Mouse (Mus musculus) frontal cortex, postnatal 25 days (tissue): Measurements from ENCODE around the gene BC049352.

Experiments used
- DNase-seq, 2 experiments: peaks; one replicate each; pipeline ENCODE4 v3.0.0; 2022; ENCODE audit warnings: low spot score in 2 of 2

Gene BC049352

DNA sequence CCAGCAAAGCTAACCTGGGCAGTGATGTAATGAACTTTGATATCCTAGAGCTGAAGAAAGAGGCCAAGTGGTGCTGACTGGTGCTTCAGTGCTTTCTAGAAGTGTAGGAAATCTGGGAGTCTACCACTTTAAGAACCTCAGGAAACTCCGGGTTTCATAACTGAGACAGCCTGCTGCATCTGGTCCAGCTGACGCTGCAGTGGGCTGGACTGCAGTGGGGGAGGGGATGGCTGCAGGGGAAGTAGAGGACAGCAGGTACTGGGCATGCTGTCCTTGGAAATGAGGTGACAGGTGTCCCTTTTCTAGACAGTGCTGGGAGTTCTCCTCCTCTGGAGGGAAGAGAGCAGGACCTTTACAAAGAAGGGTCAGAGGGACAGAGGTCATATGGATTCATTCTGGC is at the start of gene BC049352:
Gene BC049352, plus strand, starts transcription at position 238 of the 400 bp plus-strand sequence.
- no peak for DNase-seq

DNA sequence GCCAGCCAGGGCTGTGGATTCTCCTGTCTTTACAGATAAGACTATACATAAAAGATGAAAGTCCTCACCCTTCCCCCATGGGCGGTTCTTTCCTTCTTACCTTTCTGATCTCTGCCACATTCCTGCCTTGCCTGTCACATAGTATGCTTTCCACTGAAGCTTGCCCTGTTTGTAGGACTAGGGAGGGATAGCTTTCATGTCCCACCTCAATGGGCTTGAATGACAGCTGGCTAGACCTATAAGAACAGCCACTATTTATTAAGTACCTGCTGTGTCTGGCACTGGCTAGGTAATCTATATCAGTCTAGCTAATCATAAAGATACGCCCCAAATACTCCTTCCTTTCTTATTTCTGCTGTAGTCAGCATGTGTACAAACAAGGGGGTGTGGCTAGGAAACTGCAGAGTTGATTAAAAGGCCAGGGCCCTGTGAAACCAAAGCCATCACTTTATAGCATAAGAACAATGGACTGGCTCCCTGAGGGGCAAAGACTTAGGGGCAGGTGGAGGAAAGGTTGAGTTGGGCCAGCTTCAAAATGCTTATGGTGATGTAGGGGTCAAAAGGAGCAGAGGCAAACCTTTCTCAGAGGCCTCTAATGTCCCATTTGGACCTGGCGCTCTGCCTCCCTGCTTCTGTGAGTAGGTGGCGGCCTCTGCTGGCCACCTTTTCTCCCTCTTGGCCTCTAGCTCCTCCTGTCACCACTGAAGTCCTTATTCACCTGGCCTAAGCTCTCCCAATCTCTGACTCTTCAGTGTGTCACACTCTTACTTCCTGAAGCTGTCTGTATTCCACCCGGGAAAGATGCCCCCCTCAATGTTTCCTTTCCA is 48.1 kb upstream of the BC049352 start:
- DNase-seq = no peak

DNA sequence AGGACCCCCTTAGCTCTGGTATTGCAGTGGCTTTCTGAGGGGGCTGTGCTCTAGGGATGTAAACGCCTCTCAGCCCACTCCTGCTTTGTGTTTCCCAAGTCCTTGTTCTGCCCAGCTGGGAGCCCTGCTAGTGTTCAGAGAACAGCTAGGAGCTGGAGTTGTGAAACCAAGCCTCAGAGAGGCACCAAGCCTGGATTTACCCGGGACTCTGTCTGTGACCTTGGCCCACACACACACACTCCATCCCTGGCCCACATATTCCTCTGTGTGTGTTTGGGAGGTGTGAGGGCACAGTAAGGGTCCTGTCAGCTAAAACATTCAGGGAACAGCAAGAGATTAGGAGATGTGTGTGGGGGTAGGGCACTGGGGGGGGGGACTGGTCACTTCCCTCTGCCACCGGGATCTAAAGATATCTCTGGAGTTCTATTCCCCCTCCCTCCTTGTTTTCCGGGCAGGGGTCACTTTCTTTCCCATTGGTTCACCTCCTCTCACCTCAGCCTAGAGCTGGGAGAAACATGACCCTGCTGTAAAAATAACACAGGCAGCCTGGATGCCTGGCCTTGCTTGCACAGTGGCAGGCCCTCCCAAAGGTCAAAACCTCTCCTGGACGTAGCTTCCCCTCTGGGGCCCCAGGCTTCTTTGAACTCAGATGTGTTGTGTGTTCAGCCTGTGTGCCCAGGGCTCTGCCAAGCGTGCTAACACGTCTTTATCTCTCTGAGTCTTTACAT is 45.2 kb upstream of the BC049352 start:
- no peak for DNase-seq

DNA sequence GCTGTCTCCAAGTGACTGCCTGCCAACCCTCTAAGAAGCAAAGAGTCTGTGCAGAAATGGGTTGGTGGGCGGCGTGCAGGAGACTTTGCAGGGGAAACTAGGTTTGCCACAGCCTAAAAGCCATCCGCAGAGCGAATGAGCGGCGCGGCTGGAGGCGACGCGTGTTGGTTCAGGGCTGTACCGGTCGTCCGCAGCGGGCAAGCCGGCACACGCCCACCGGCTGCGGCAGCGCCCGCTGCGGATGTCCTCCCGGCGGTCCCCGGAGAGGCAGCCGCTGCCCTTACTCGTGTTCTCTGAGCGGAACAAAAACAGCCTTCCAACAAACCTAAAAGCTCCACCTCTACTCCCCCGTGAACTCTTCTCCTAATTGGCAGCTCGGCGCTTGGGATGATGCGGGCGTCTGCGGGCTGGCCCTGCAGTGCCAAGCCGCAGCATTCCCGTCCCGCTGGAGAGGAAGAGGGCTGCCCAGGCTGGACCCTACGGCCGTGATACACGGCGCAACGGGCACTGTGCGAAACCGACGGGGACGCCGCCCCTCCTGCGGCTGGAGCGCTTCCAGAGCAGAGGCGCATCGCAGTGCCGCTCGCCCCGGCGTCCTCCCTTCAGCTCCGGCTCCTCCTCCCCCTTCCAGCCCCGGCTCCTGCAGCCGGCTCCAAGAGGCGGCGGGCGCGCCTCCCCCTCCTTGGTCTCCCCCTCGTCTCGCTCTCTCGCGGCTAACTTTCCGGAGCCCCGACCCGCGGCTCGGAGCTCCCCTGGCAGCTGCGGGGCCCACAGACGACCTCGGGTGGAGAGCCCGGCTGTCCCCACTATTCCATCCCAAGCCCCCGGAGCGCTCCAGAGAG is 43.4 kb upstream of the BC049352 start, which contains the start of gene Scn4b:
Gene Scn4b, plus strand, starts transcription at position 205 of the 842 bp plus-strand sequence.
- no peak for DNase-seq

DNA sequence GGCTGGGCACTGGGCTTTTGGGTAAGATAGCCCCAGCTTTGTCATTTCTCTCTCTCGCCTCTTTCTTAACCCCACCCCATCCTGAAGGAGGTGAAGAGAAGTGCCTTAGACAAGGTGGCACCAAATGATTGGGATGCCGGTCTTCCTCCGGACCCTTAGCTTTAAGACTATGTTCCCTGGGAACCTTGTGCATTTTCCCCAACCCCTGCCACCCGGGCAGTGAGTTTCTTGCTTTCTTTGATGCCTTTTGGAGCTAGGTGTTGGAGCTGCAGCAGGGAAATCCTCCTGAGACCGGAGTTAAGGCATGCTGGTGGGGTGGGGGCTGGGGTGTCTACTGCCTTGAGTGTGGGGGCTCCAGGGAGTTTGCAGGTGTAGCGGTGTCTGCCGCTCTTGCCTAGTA is 42.7 kb upstream of the BC049352 start:
- DNase-seq = no peak

DNA sequence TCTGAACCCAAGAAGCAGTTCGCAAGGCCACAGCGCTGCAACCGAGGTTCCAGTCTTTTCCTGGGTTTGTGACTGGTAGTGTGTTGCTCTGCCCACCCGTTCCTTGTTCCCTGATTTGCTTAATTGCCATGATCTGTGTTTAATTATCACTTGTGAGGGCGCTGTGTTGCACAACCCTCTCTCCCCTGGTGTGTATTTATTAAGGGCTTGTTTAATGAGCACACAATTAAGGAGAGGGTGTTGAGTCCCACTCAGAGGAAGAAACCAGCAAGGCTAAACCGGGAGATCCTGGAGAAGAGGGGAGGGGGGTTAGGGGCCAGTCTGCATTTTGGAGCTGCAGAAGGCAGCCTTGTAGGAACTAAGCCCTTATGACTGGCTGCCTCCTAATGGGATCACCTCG is 40.9 kb upstream of the BC049352 start:
- DNase-seq = no peak

DNA sequence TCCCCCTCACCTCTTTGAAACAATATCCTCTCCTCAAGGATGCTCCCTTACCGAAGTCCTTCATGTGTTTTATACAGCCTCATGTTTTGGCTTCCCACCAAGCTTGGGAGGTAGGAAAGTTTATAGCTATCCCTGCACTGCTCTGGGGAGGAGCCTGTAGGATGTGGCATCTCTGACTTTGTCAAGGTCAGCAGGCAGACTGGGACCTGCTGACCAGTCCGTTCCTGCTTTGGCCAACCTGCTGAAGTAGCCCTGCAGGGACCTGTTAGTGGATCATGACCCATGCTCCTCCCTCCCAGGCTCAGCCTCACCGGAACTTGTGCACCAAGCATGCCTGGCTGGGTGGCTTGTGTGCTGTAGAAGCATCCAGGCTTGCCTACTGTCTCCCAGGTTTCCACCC is 39.1 kb upstream of the BC049352 start:
- no peak for DNase-seq

DNA sequence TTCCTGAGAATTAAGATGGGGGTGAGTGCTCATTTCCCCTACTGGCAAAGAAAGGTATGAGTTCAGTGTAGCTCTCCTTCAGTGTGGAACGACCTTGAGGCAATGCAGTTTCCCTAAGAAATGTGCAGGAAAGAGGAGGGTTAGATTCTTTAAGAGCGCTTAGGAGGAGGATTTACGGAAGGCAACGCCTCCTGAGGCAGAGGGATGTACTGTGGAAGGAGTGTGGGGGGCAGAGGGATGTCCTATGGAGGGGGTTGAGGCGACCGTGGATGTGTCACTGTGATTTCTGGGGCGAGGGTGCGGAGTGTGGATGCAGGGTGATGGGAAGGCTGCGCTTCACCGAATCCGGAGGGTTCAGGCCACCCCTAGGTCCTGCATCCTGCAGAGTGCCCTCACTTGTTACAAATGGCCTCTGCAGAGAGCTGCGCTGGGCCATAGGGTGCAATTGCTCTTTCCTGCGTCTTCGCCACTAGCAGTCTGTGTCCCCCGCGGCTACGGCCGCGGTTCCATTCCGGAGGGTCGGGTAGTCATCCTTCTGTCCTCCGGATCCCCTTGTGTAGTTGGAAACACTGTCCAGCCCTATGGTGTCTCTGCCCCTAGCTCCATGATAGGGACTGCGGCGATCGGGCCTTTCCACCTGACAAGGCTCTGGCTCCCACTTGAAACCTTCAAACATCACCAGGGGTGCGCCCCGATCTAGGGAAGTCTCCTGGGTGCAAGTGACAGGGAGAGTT is 36.1 kb upstream of the BC049352 start:
- DNase-seq = peak in 1 of 2 experiments; percentile 29

DNA sequence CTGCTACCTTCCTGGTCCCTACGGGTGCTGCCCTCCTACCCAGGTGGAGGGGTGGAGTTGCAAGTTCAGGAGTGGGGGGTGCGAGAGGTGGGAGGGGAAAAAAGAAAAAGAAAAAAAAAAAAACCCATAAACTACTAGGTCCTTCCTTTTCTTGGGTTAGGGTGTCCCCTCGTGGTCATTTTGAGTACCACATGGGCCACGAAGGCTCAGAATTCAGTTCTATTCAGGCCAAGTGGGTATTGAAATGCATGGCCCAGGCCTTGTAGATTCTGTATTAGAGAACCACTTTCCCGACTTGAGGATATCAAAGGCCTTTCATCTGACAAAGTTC is 35.6 kb upstream of the BC049352 start:
- DNase-seq = peak; percentile 71 to 73

DNA sequence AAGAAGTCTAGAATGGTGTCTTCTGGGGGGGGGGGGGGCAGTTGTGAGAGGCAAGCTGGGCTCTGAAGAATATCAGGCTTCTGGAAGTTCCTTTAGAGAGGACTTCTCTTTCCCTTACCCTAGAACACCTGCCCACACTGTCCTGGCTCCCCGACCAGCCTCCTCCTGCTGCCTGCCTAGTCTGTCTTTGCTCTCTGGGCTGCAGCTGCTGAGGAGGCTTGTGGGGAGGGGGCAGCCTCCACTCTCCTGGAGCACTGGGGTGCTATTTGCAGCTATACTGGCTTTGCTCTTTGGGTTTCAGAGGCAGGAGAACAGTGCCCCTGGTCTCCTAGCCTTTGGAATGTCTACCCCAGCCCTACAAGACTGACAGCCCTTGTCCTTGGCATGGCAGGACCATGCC is 30.9 kb upstream of the BC049352 start:
- no peak for DNase-seq

DNA sequence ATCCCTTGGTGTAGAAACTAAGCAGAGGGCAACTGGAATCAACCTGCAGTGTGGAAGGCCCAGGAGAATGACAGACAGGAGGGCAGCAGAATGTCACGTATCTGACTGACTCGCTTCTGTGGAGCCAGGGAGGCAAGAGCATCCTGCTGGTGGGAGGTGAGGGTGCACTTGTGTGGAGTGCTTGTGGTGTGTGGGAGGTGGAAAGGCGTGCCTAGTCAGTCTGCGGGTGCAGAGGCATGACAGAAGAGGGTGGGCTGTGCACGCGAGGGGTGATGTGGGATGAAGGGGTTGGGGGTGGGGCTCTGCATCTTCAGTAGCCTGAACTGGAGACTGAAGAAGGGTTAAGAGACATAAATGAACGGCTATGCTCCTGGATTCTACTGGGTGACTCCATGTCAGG is 28.4 kb upstream of the BC049352 start:
- DNase-seq = no peak

DNA sequence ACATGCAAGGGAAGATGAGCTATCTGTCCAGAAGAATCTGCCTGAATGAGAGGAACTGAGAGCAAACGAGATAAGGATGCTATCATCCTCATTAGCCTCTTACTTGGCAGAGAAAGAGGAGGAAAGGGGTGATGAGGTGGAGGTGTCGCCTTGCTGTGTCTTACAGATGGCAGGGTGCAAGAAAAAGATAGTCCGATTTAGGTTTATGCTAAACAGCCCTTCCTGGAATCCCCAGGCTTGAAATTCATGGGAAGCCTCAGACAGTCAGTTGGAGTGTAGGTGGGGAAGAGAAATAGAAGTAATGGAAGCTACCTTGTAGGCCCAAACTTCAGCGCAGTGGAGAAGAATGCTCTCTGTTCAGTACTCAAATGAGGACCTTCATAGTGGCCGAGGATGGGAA is 13.9 kb upstream of the BC049352 start:
- no peak for DNase-seq

DNA sequence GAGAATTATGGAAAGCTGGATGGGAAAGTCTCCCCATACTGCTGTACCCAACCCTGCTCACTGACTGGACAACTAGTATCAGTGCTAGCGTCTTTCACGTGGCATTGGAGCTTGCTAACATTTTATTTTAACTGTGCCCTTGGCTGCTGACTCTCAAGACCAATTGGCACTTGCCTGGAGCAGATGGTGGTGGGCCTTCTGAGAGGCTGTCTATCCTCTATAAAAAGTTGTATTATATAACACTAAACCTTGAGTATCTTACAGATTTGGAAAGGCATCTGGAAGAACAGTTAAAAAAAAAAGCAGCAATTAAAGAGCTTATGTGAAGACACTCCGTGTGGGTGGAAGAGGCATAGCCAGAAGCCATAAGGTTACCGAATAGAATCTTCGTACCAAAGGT is 11.7 kb upstream of the BC049352 start:
- no peak for DNase-seq

DNA sequence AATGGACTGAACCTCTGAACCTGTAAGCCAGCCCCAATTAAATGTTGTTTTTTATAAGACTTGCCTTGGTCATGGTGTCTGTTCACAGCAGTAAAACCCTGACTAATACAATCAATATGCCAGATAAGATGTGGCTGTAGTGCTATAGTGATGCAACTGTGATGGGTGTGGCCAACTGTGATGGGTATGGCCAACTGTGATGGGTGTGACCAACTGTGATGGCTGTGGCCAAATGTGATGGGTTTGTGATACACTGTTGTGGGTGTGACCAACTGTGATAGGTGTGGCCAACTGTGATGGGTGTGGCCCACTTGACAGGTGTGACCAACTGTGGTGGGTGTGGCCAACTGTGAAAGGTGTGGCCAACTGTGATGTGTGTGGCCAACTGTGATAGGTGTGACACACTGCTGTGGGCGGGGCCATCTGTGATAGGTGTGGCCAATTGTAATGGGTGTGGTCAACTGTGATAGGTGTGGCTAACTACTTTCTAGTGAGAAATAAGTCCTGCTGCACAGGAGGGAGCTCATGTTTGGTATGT is 10.7 kb upstream of the BC049352 start:
- no peak for DNase-seq

DNA sequence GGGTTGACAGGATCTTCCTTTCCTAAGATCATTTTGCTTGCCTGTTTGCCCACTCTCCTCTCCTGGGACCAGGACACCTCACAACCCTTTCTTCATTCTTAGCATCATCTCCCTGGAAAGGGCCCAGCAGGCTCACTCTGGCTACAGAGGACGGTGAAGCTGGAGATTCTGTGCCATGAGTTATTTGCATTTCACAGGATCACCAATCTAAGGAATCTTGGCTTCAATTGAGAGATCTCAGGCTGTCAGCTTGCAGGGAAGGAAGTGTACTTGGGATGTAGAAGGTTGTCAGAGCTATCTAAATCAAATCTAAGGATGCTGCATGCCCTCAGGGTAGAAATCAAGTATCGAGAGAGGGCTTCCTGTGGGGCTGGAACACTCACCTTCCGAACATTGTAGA is 8.3 kb upstream of the BC049352 start:
- no peak for DNase-seq

DNA sequence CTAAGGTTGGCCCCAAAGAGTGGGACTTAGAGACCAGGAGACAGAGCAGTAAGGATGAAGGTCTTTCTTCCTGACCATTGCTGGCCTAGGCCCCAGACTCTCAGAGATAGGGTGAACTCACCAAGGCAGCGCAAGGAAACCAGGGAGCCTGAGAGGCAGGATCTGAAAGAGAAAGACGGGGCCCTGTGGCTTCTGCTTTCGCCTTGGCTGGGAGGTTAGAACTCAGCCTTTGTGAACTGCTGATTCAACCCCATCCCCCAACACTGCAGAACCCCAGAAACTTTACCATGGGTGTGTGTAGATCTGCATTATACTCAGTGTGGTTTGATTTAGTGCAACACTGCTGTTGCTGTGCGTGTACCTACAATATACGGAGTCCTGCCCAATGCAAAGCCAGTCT is 2.5 kb upstream of the BC049352 start:
- no peak for DNase-seq

DNA sequence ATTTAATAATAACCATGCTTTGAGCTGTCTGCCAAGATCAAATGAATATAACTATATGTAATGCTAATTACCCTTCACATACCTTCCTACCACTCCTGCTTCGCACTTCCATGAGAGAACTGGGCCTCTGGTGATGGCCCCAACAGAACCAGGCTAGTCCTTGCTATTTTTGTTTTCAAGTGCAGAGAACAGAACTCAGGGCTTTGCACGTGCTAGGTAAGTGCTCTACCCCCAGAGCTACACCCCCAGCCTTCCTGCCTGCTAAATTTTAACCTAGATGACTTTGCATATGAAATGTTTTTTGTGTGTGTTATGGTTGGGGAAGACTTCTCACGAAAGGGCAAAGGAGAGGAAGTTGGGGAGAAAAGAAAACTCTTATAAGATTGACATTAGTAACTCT is 714 bp downstream of the BC049352 start:
- DNase-seq = no peak

DNA sequence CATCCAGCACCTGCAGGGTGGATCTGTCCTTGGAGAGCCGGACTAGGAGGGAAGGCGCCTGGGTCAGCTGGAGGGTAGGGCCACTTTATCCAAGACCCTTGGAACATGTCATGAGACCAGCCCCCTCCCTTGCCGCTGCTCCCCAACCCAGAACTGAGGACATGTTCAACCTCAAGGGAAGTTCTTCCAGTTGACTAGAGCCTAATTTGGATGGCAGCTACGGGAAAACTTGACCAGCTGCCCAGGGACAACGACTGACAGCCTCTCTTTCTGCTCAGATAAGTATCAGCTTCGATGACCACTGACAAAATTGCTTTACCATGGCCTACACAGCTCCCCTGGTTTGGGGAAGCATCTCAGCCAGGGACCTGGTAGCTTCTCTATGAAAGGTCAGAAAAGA is 1.5 kb downstream of the BC049352 start:
- DNase-seq = no peak

DNA sequence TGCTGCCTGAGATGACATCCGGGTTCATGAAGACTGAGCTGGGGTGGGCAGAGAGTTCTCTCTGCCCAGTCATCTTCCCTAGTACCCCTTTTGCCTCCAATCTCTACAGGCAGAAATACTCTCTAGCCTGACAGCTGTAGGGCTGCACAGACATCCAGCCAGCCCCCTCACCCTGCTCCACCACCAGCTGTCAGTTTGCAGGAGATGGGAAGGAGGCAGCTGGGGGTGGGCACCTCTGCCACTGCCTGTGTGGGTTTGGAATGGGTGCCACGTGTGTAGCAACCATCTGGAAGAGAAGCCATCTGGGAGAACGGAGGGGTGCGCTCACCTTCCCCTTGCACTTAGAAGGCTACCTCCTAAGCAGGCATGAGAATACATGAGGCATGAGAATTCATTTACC is 3.4 kb downstream of the BC049352 start:
- DNase-seq = peak; percentile 32 to 63

DNA sequence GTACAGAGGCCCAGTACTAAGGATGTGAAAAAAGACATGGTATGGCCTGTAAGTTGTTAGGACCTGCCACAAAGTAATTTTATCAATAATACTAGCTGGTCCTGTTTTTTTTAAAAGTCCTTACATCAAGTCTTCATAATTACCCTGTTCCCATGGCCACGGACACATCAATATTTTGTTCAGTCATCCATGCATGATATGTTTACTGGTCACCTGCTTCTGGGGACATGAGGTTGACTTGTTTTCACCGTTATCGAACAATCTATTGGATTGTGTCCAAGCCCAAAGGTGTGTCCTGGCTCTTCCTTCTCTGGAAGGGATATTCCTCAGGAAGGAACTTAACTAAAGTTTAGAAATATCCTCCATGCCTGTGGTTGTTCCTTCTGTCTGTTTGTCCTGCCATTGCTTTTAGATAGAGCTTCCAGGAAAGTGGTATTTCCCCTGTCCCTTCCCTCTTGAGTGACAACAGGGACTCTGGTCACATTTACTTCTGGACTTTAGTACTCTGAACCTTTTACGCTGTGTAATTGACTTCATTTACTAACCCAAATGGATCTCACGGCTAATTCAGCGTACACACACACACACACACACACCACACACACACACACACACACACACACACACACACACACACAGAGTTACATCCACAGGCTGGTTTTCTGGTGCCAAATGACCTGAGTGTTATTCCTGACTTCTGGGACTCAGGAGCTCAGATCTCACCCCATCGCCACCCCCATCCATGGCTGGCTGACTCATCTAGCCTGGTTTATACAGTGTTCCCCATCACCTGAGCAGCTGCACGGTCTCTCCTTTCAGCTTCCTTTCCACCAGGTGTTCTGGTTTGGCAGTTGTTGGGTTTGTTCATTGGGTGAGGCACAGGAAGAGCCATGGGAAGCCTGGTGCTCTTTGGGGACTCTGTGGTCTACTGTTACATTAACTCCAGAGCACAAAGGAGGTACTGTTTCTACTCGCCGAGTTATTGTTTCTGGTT is 7.1 kb downstream of the BC049352 start:
- no peak for DNase-seq
